Mouse (Mus musculus) CH12.LX (cell line): Measurements from ENCODE around the gene Il1r1. TPM values are rescaled to one million over a fixed set of nuclear protein-coding genes. Genes with fewer than 3 reads are reported as not detected.

ENCODE experiments used
- DNase-seq: peaks from one replicate; pipeline ENCODE4 v3.0.0-alpha.2; 2013; ENCODE audit errors: extremely low read depth
- H3K27ac ChIP-seq: 2 replicates; pipeline ENCODE4 v1.5.1; 2012; ENCODE audit warnings: low read depth, mild to moderate bottlenecking, control low read depth, moderate library complexity; ENCODE audit not compliant: insufficient read depth
- H3K27me3 ChIP-seq: replicated peaks from 2 replicates; pipeline ENCODE3; 2012; ENCODE audit warnings: inconsistent platforms
- H3K36me3 ChIP-seq, 2 experiments: replicated peaks in 1 of 2; 2 replicates each; pipeline versions ENCODE3 to v1.6.1; 2012; ENCODE audit warnings: inconsistent platforms in 1 of 2, low read length in 1 of 2, mild to moderate bottlenecking in 1 of 2, mixed read lengths in 1 of 2, moderate library complexity in 1 of 2; ENCODE audit not compliant: control insufficient read depth in 1 of 2, insufficient read depth in 1 of 2
- H3K4me1 ChIP-seq, 2 experiments: 2 replicates each; pipeline ENCODE4 v1.6.1; 2012; ENCODE audit warnings: inconsistent platforms in 1 of 2, moderate library complexity in 1 of 2; ENCODE audit not compliant: insufficient read depth in 2 of 2, control insufficient read depth in 1 of 2
- H3K4me2 ChIP-seq: 2 replicates; pipeline ENCODE4 v1.6.1; 2012; ENCODE audit warnings: low read depth, mild to moderate bottlenecking, control low read depth; ENCODE audit not compliant: poor library complexity, insufficient read depth, severe bottlenecking
- H3K4me3 ChIP-seq, 3 experiments: fragments of 150-350 bp in 1 of 3; sonication (generic) in 1 of 3; replicated peaks in 1 of 3; 2 replicates each; pipeline versions ENCODE3 to v1.5.1; 2011 to 2012; ENCODE audit warnings: low read depth in 2 of 3, low read length in 2 of 3, mild to moderate bottlenecking in 2 of 3, moderate library complexity in 2 of 3, control low read depth in 1 of 3, improper control_type of control experiment in 1 of 3, inconsistent platforms in 1 of 3, mixed read lengths in 1 of 3; ENCODE audit not compliant: poor library complexity in 1 of 3
- H3K79me2 ChIP-seq: replicated peaks from 2 replicates; pipeline ENCODE4 v1.6.1; 2012; ENCODE audit warnings: mild to moderate bottlenecking, moderate library complexity; ENCODE audit not compliant: control insufficient read depth, poor library complexity, insufficient read depth, severe bottlenecking; ENCODE audit errors: extremely low read depth
- H3K9ac ChIP-seq: 2 replicates; pipeline ENCODE4 v1.6.1; 2012; ENCODE audit warnings: low read depth, mild to moderate bottlenecking, control low read depth, moderate library complexity; ENCODE audit not compliant: insufficient read depth
- H3K9me3 ChIP-seq: replicated peaks from 2 replicates; pipeline ENCODE3; 2012; ENCODE audit warnings: low read length, inconsistent platforms, mixed read lengths
- BHLHE40 ChIP-seq: IDR thresholded peaks from 2 replicates; pipeline ENCODE4 v1.6.1; 2011; ENCODE audit warnings: mild to moderate bottlenecking, low read depth, low read length, improper control_type of control experiment
- CHD2 ChIP-seq: IDR thresholded peaks from 2 replicates; pipeline ENCODE4 v1.6.1; 2011; ENCODE audit warnings: low read length, improper control_type of control experiment
- E2F4 ChIP-seq: IDR thresholded peaks from 2 replicates; pipeline ENCODE4 v1.6.1; 2011; ENCODE audit warnings: low read depth, low read length, improper control_type of control experiment; ENCODE audit not compliant: insufficient replicate concordance
- ELF1 ChIP-seq: IDR thresholded peaks from 2 replicates; pipeline ENCODE4 v1.6.1; 2014; ENCODE audit warnings: low read depth, mild to moderate bottlenecking, inconsistent platforms, low read length, improper control_type of control experiment
- EP300 ChIP-seq: IDR thresholded peaks from 2 replicates; pipeline ENCODE4 v1.6.1; 2011; ENCODE audit warnings: low read length, improper control_type of control experiment
- GABPA ChIP-seq: IDR thresholded peaks from 2 replicates; pipeline ENCODE4 v1.6.1; 2012; ENCODE audit warnings: low read depth, low read length, improper control_type of control experiment, inconsistent platforms; ENCODE audit not compliant: insufficient replicate concordance
- IRF4 ChIP-seq: IDR thresholded peaks from 2 replicates; pipeline ENCODE4 v1.6.1; 2014; ENCODE audit warnings: low read depth, mild to moderate bottlenecking, inconsistent platforms, low read length, improper control_type of control experiment
- JUND ChIP-seq: conservative IDR thresholded peaks from 2 replicates; pipeline ENCODE4 v1.6.1; 2011; ENCODE audit warnings: low read depth, low read length, improper control_type of control experiment
- KAT2A ChIP-seq: IDR thresholded peaks from 2 replicates; pipeline ENCODE4 v1.6.1; 2012; ENCODE audit warnings: low read length, improper control_type of control experiment, inconsistent platforms; ENCODE audit not compliant: insufficient replicate concordance
- MAFK ChIP-seq: IDR thresholded peaks from 2 replicates; pipeline ENCODE4 v1.6.1; 2011; ENCODE audit warnings: low read length, improper control_type of control experiment; ENCODE audit not compliant: insufficient replicate concordance
- MAZ ChIP-seq: IDR thresholded peaks from 2 replicates; pipeline ENCODE4 v1.6.1; 2012; ENCODE audit warnings: low read depth, mild to moderate bottlenecking, inconsistent platforms, low read length, improper control_type of control experiment, moderate library complexity
- NRF1 ChIP-seq: IDR thresholded peaks from 2 replicates; pipeline ENCODE4 v1.6.1; 2014; ENCODE audit warnings: low read depth, mild to moderate bottlenecking, inconsistent platforms, low read length, improper control_type of control experiment, moderate library complexity
- POLR2AphosphoS2 ChIP-seq: IDR thresholded peaks from 2 replicates; pipeline ENCODE4 v1.6.1; 2011; ENCODE audit warnings: low read depth, low read length, improper control_type of control experiment
- RCOR1 ChIP-seq: conservative IDR thresholded peaks from 2 replicates; pipeline ENCODE4 v1.6.1; 2012; ENCODE audit warnings: low read depth, mild to moderate bottlenecking, inconsistent platforms, low read length, improper control_type of control experiment
- SIN3A ChIP-seq: IDR thresholded peaks from 2 replicates; pipeline ENCODE4 v1.6.1; 2012; ENCODE audit warnings: low read length, improper control_type of control experiment, inconsistent platforms
- SMC3 ChIP-seq: IDR thresholded peaks from 2 replicates; pipeline ENCODE4 v1.6.1; 2011; ENCODE audit warnings: low read depth, low read length, improper control_type of control experiment
- TBP ChIP-seq: conservative IDR thresholded peaks from 2 replicates; pipeline ENCODE4 v1.6.1; 2011; ENCODE audit warnings: low read depth, low read length, improper control_type of control experiment
- USF1 ChIP-seq: IDR thresholded peaks from 2 replicates; pipeline ENCODE4 v1.6.1; 2014; ENCODE audit warnings: low read depth, mild to moderate bottlenecking, inconsistent platforms, low read length, improper control_type of control experiment
- USF2 ChIP-seq: conservative IDR thresholded peaks from 2 replicates; pipeline ENCODE4 v1.6.1; 2011; ENCODE audit warnings: low read depth, low read length, improper control_type of control experiment
- ZC3H11A ChIP-seq: IDR thresholded peaks from 2 replicates; pipeline ENCODE4 v1.6.1; 2012; ENCODE audit warnings: low read depth, mild to moderate bottlenecking, inconsistent platforms, low read length, improper control_type of control experiment
- dilution Hi-C: fragments of 300-500 bp; cut with MboI; formaldehyde crosslinking; loops from 2 replicates; pipeline ENCODE4 v1.14.3; 2020; ENCODE audit warnings: low sequenced_read_pairs; ENCODE audit not compliant: extremely low pct_unique_long_range_greater_than_20kb, extremely low pct_ligation_motif_present
- in situ Hi-C: fragments of 300-500 bp; cut with MboI; formaldehyde crosslinking; loops from 3 replicates; pipeline ENCODE4 v1.14.3; 2019; ENCODE audit warnings: low sequenced_read_pairs, low pct_ligation_motif_present, low pct_unique_long_range_greater_than_20kb, mixed read lengths
- polyA plus RNA-seq: library from polyadenylated mRNA; unstranded; fragments of >175 nt; gene quantifications from 2 replicates; pipeline ENCODE4 v1.2.1, GENCODE M21; 2012; ENCODE audit warnings: low read depth; ENCODE audit not compliant: insufficient read length
- total RNA-seq, 2 experiments: library from RNA; depleted of rRNA; stranded (reverse); fragments of 300-350 nt in 1 of 2; fragments of >200 nt in 1 of 2; gene quantifications; 2 replicates each; pipeline ENCODE4 v1.2.3; 2012 to 2014

Il1r1 gene
- total and polyA plus RNA-seq, 3 experiments, result 0.04 TPM; not detected in 2

DNA sequence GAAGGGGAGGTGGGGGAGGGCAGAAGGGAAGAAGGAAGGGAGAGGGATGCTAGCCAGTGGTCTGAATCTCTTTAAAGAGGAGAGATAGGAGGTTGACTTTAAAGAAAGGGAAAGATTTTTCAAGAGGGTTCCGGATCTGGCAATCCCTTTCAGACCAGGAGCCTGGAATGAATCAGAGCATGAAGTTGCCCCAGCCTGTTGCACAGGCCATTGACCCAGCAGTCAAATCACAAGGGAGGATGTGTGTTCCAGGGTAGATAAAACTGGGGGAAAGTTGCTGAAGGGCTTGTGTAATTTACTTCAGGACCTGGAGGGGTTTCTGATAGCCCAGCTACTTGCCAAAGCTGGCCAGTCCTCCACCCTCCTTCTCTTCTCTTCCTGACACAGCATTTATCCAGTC is 45.4 kb upstream of the Il1r1 start:
- dilution Hi-C loops, result no loop called here
- TF ChIP-seq BHLHE40 (no peak), USF2 (no peak), ELF1 (no peak), MAFK (no peak), POLR2AphosphoS2 (no peak), KAT2A (no peak), EP300 (no peak), JUND (no peak), E2F4 (no peak)
- Histone ChIP-seq H3K79me2 (no peaks in the 10 kb centered on the region), H3K4me2 (no peak overlapping the region), H3K27ac (no peak overlapping the region), H3K9ac (no peak overlapping the region), H3K27me3 (peaks cover 1% of the 10 kb centered on the region), H3K4me3 (no peak overlapping the region), H3K36me3 (no peaks in the 10 kb centered on the region), H3K4me1 (peaks cover 0 to under 1% of the 10 kb centered on the region in 2 experiments; a peak in 1 of 4 replicates), H3K9me3 (peaks cover 2% of the 10 kb centered on the region)
- no peak for DNase-seq
- in situ Hi-C loops, result no loop called here

DNA sequence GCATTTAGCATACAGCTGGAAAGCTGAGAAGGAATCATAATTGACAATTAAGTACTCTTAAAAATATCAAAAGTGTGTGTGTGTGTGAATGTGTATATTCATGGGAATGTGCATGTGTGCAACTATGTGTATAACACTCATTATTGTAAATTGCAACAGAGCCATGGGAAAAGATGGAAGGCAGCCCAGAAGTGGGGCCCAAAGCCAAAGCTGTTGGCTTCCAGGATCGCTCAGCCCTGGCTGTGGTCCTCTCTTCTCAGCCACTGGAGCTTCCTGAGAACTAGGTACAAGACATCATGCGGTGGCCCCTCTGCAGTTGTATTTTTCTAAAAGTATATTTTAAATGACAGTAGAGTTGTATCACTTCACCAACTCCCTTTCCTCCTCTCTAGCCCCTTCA is 44.0 kb upstream of the Il1r1 start:
- in situ Hi-C loops, result no loop called here
- peaks cover 0 to 2% of the 10 kb centered on the region in 2 experiments for H3K36me3 ChIP-seq
- H3K79me2 ChIP-seq, result no peaks in the 10 kb centered on the region
- H3K4me3 ChIP-seq, result no peak overlapping the region
- no peak overlapping the region for H3K9ac ChIP-seq
- H3K4me1 ChIP-seq, result peaks cover 0 to 4% of the 10 kb centered on the region in 2 experiments; a peak in 1 of 4 replicates
- H3K27ac ChIP-seq, result no peak overlapping the region
- no peak for DNase-seq
- peaks cover 2% of the 10 kb centered on the region for H3K9me3 ChIP-seq
- TF ChIP-seq NRF1 (no peak), GABPA (no peak), RCOR1 (no peak), MAZ (no peak), EP300 (no peak), IRF4 (no peak), SIN3A (no peak), ZC3H11A (no peak), TBP (no peak), POLR2AphosphoS2 (no peak), USF1 (no peak), CHD2 (no peak), SMC3 (no peak)
- dilution Hi-C loops, result no loop called here
- peaks cover 1% of the 10 kb centered on the region for H3K27me3 ChIP-seq
- H3K4me2 ChIP-seq, result no peak overlapping the region
